Mouse (Mus musculus) neural tube, embryonic 15.5 days (tissue): Measurements from ENCODE around the gene Syap1. TPM values are rescaled to one million over a fixed set of nuclear protein-coding genes. Genes with fewer than 3 reads are reported as not detected.
A peak's percentile ranks its signal among the peaks of the same experiment; 100 is the strongest.

Source experiments
- ATAC-seq: fragments of 200-750 bp; cut with Nextera tagmentation; 2 replicates; pipeline ENCODE4 v1.8.0; 2017; ENCODE audit warnings: mild to moderate bottlenecking, moderate TSS enrichment, moderate library complexity; ENCODE audit not compliant: low FRiP score
- H3K27ac ChIP-seq: fragments of 300-500 bp; sonication (generic); replicated peaks from 2 replicates; pipeline ENCODE4 v1.5.1; 2015; ENCODE audit warnings: mild to moderate bottlenecking, inconsistent platforms
- H3K27me3 ChIP-seq: fragments of 300-500 bp; sonication (generic); replicated peaks from 2 replicates; pipeline ENCODE4 v1.6.1; 2015; ENCODE audit warnings: inconsistent platforms
- H3K36me3 ChIP-seq: fragments of 300-500 bp; sonication (generic); 2 replicates; pipeline ENCODE4 v1.6.1; 2015; ENCODE audit warnings: inconsistent platforms
- H3K4me1 ChIP-seq: fragments of 300-500 bp; sonication (generic); 2 replicates; pipeline ENCODE4 v1.6.1; 2015; ENCODE audit warnings: inconsistent platforms
- H3K4me2 ChIP-seq: fragments of 300-500 bp; sonication (generic); 2 replicates; pipeline ENCODE4 v1.6.1; 2015; ENCODE audit warnings: inconsistent platforms, mild to moderate bottlenecking, moderate library complexity
- H3K4me3 ChIP-seq: fragments of 300-500 bp; sonication (generic); replicated peaks from 2 replicates; pipeline ENCODE4 v1.5.1; 2015; ENCODE audit warnings: mild to moderate bottlenecking, inconsistent platforms
- H3K9ac ChIP-seq: fragments of 300-500 bp; sonication (generic); replicated peaks from 2 replicates; pipeline ENCODE4 v1.6.1; 2015; ENCODE audit warnings: mild to moderate bottlenecking, inconsistent platforms
- H3K9me3 ChIP-seq: fragments of 300-500 bp; sonication (generic); replicated peaks from 2 replicates; pipeline ENCODE4 v1.6.1; 2016; ENCODE audit warnings: inconsistent platforms
- WGBS: fragments of 180-500 bp; shearing (Covaris S2); methylation state at CpG from one replicate; pipeline ENCODE4 v1.1.7; 2015; ENCODE audit warnings: mixed read lengths; 5-methylcytosine and 5-hydroxymethylcytosine counted together
- microRNA counts: library from miRNA; unstranded; fragments of <30 nt; microRNA quantifications from one replicate; lab custom pipeline; 2016
- microRNA-seq: library from miRNA; unstranded; fragments of <30 nt; microRNA quantifications from one replicate; pipeline ENCODE4, GENCODE M21; 2017
- polyA plus RNA-seq: library from polyadenylated mRNA; unstranded; fragments of >200 nt; fragmentation: Nextera tagmentation; extraction: Ambion mirVana; gene quantifications from 2 replicates; pipeline ENCODE4 v1.2.1, GENCODE M21; 2015

The Syap1 gene
- polyA plus RNA-seq, 1 experiment from 2014 or later, result 31.3 TPM

GRCm38 (mm10) chrX:162829203-162829708 lies 59.0 kb downstream of the Syap1 start, which contains the start of gene Txlng:
Gene Txlng, minus strand, starts transcription at chrX:162829454.
- Histone ChIP-seq H3K9ac (peak within 1 kb of the TSS; percentile 55), H3K36me3 (no peaks in the 10 kb centered on the region), H3K27ac (peak within 1 kb of the TSS; percentile 65; the same call in 1 of the 2 replicates), H3K4me3 (peak within 1 kb of the TSS; percentile 57), H3K27me3 (0 out of 2 replicates have a peak, but pooled peaks cover 3% of the 10 kb centered on the region), H3K9me3 (no peaks in the 10 kb centered on the region), H3K4me1 (no peaks in the 10 kb centered on the region), H3K4me2 (peak within 1 kb of the TSS; percentile 78)
- peak; percentile 98 for ATAC-seq
- 18% methylated on average over 37 of the region's 37 CpGs for WGBS

GRCm38 (mm10) chrX:162828783-162829182 lies 59.5 kb downstream of the Syap1 start:
- peak overlapping the region; percentile 78 for H3K4me2 ChIP-seq
- WGBS, result 21% methylated on average over 18 of the region's 20 CpGs
- H3K27me3 ChIP-seq, result 0 out of 2 replicates have a peak, but pooled peaks cover 3% of the 10 kb centered on the region
- H3K9me3 ChIP-seq, result no peaks in the 10 kb centered on the region
- peak; percentile 49 for ATAC-seq
- no peaks in the 10 kb centered on the region for H3K36me3 ChIP-seq
- H3K9ac ChIP-seq, result peak overlapping the region; percentile 55
- H3K4me3 ChIP-seq, result peak overlapping the region; percentile 57
- peak overlapping the region; percentile 65; the same call in 1 of the 2 replicates for H3K27ac ChIP-seq
- no peaks in the 10 kb centered on the region for H3K4me1 ChIP-seq

GRCm38 (mm10) chrX:162828016-162828415 lies 60.2 kb downstream of the Syap1 start:
- Histone ChIP-seq H3K4me2 (peak overlapping the region; percentile 78), H3K27ac (no peak overlapping the region), H3K9me3 (no peaks in the 10 kb centered on the region), H3K4me3 (peak overlapping the region; percentile 57), H3K4me1 (no peaks in the 10 kb centered on the region), H3K9ac (no peak overlapping the region), H3K27me3 (0 out of 2 replicates have a peak, but pooled peaks cover 3% of the 10 kb centered on the region), H3K36me3 (no peaks in the 10 kb centered on the region)
- ATAC-seq, result no peak
- WGBS, result 46% methylated on average over 6 of the region's 6 CpGs

MicroRNAs encoded within 50 kb of the gene (microRNA counts, 519-probe panel; counts per million panel counts)
- microRNA mmu-miR-3473 (lab: Ali Mortazavi, UCI), result 1,845 counts per million, percentile 34 among the panel's probes with 10 or more counts

Small RNAs within 50 kb of the gene (microRNA-seq; reads per million reads assigned to microRNA genes)
- gene Mir3473a, result not detected

Other genes with a start within 250 kb of the Syap1 start
- 1.6 and 1.9 TPM in 2 replicates for gene Reps2, start 244.8 kb downstream of the Syap1 start, polyA plus RNA-seq
- 220 and 316 TPM in 2 replicates for gene Rbbp7, start 128.0 kb downstream of the Syap1 start, polyA plus RNA-seq
- 11.1 and 14.1 TPM in 2 replicates for gene Txlng, start 59.0 kb downstream of the Syap1 start, polyA plus RNA-seq
- gene Ctps2, start 12.8 kb upstream of the Syap1 start, polyA plus RNA-seq, result 82.6 and 87.9 TPM in 2 replicates
- gene S100g, start 76.2 kb upstream of the Syap1 start, polyA plus RNA-seq, result 0.73 and 33.7 TPM in 2 replicates